Mouse (Mus musculus) urinary bladder, postnatal 25 days (tissue): Measurements from ENCODE around the gene Hepacam2.
"Not testable (repeated sequence)": the region's sequence is repeated elsewhere in the genome, so short reads cannot be mapped to it uniquely, and the experiment has no call there.

ENCODE experiments used
- DNase-seq: peaks from one replicate; pipeline ENCODE4 v3.0.0; 2022; ENCODE audit warnings: low spot score

The Hepacam2 gene

DNA sequence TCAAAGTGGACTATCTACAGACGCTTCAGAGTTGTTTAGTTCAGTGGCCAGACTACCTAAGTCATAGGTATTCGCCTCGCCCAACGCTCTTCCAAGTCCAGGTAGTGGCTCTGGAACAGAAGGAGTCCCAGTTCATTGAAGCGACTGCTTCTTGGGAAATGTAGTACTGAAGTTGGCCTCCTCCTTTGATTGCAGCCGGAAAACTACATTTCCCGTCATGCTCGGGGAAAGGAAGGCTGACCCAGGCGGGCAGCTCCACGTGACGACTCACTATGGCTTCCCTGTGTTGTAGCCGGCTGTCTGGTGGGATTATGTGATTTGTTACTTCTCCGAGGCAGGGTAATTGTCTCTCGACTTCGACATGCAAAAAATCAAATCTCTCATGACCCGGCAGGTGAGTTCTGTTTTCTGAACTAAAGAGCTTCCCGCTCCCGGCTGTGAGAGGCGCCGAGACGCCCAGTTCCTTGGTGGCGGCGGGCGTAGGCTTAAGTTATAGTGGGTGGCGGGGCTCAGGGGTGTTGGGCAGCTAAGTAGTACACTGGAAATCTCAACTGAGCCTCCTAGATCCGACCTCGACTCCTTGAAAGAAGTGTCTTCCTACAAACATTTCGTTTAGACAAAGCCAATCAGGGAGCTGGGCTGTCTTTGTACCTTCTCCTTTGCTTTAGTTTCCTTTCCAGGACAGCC lies at the start of gene Hepacam2, which contains the start of gene Vps50:
TSS of gene Hepacam2 (minus strand) at position 137 of the 687 bp plus-strand sequence.
TSS of gene Vps50 (plus strand) at position 221 of the 687 bp plus-strand sequence.
- DNase-seq: peak; percentile 77

DNA sequence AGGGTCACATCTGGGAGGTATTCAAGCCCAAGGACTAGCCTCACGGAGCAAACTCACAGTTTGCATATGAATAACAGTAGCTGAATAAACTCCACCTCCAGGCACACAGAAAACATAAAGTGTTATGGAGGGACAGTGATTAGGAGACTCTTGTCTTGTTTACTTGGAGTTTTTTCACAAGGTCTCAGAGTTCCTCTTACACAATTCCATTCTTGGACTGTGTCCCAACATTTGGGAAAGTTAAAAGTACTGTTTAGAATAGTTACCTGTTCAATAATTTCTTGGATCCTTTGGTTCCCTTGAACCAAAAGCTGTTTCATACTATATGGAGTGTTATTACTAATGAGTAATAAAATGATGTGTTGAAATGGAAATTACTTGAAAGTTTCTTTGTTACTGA lies 46.9 kb upstream of the Hepacam2 start:
- no peak for DNase-seq

DNA sequence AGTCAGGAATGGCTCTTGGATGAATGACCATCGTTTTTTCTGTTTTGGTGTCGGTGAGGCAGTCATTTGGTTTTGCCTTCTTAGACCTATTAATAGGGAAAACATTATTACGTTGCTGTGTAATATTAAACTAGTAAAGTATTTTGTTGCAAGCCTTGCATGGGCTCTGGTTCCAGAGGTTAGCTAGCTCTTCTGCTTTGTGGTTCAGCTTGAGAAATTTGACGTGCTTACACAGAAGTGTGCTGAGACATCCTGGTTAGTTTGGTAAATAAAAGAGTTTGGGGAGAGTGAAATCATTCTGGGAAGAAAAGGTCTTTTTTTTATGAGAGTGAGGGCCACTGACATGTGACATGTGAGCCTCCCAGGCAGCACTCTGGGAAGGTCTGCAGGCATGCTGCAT lies 45.8 kb upstream of the Hepacam2 start:
- DNase-seq: no peak

DNA sequence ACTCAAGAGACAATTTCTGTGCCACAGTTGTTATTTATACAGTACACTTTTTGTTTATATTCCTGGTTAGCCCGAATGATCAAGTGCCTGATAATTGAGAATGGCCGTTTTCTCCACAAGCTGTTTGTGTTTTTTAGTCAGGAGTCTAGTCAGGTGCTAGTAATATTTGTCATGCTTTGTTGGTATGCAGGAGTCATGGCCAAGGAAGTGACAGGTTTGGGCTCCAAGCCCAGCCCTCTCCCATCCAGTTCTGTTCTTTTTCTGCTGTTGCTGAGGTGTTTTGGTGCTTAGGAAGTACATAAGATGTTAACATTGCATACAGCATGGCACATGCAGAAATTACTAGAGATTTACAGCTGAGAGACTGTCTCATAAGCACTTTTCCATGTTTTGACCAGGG lies 41.4 kb upstream of the Hepacam2 start:
- DNase-seq: no peak

DNA sequence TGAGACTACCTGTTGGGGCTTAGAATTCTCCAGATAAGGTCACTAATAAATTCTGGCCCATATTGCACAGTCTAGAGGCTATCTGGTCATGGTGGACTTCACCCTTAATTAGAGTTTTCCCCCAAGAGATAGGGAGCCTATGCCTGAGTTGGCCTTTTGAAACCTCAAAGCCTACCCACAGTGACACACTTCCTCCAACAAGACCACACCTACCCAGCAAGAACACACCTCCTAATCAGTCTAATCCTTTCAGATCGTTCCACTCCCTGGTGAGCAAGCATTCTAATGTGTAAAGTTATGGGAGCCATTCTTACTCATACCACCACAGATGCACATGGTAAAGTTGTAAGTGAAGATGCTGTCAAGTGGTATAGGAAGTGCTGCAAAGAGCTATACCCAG lies 38.0 kb upstream of the Hepacam2 start:
- no peak for DNase-seq

DNA sequence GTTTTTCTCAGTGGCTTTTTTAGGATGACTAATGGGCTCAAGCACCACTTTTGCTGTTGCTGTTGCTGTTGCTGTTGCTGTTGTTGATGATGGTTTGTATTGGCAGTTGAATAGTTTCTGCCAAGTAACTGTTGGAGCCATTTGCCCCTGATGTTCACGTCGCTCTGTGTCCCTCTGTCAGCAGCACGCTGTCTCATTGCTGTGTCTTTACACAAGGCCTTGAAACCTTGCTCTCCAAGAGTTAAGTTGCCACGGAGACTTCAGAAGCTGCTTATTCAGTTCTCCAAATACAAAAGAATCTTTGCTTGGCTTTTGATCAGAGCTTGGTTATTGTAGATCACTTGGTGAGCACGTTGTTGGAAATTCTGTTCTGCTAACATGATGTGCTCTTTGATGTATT lies 33.3 kb upstream of the Hepacam2 start:
- no peak for DNase-seq

DNA sequence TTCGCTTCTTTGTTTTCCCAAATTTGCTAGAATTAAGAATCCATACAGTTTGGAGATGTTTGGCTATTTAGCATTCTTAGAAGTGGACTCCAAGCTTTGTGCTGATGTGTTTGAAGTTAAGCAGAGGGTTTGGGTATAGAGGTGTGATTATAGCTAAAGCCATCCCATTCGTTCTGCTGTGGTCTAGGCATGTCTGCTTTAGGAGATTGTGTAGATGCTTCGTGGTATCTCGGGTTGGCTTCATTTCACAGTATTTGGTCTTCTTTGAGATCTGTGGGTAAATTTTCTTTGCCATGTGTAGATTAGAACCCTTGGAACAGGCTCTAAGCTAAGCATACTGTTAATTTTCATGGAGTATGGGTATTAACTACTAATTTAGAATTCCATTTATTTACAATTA lies 30.1 kb upstream of the Hepacam2 start:
- DNase-seq: no peak

DNA sequence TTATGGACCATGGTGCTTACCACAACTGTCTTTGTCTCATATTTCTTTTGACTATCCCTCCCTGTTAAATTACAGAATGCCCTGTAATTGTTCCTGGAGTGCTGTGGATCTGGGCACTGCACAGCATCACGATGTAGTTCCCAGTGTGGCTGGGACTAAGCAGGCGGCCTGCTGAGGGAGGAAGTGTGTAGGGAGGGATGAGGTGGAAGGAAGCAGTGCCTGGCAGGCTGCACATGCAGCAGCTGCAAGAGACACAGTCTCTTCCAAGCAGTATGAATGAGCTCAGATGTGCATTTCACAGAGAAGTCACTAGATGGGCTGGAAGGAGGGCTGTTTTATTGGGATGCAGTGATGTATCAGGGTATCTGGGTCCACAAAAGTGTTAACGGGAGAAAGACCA lies 14.5 kb upstream of the Hepacam2 start:
- no peak for DNase-seq

DNA sequence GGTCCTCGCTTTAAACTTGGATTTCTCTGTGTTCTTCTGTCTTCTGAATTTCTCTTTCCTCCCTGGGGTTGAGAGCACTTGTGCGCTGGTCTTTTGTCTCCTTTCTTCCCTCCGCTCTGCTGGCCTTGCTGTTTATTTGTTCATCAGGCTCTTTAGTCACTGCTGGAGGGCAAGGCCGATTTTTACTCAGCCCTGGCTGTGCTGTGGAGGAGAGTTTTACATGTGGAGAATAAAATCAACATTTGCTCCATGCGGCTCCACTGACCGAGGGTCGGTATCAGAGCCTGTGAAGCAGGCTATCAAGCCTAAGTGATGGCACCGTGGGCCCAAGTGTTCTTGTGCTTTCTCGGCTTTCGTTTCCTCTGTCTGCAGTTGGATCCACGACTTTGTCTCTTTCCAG lies 13.5 kb upstream of the Hepacam2 start:
- no peak for DNase-seq

DNA sequence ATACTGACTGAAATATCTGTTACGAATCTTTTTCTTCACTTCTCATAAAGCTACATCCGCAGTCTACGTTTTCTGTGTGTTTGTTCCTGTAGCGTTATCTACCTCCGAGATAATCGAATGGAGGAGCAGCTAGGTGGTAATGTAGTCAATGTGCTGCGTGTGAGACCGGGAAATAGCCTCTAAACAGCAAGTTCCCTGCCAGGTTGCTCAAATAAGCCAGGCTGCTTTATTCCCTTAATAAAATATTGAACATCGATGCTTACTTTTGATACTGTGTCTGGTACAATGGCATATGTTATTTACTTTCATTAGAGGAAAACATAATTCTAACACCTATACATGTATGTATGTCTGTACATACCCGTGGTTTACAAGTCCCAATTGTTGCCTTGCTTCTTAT lies 13.0 kb upstream of the Hepacam2 start:
- DNase-seq: no peak

DNA sequence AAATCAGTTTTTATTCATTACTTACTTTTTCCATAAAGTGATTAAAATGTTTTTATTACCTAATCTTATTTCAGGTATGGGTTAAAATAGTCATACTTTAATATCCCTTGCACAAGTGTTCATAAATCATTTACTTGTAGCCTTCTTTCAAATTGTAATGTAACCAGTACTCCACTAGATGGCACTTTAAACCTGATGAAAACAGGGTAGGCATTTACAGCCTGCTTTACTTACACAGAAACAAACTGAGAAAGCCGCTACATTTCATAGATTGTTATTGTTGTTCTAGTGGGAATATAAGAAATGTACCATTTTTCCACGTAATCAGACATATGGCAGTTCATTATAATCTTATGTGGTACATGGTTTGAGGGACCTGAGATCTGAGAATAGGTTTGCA lies 11.7 kb upstream of the Hepacam2 start:
- DNase-seq: no peak

DNA sequence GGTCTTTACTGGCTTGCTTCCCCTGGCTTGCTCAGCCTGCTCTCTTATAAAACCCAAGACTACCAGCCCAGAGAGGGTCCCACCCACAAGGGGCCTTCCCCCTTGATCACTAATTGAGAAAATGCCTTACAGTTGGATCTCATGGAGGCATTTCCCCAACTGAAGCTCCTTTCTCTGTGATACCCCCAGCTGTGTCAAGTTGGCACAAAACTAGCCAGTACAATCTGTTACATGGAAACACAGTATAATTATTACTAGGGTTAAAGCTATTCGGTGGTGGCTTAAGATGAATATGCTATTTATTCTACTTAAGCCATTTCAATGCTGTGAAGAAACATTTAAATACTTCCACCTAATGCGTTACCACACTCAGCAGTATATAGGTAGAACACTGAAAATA lies 10.1 kb upstream of the Hepacam2 start:
- not testable (repeated sequence) for DNase-seq

DNA sequence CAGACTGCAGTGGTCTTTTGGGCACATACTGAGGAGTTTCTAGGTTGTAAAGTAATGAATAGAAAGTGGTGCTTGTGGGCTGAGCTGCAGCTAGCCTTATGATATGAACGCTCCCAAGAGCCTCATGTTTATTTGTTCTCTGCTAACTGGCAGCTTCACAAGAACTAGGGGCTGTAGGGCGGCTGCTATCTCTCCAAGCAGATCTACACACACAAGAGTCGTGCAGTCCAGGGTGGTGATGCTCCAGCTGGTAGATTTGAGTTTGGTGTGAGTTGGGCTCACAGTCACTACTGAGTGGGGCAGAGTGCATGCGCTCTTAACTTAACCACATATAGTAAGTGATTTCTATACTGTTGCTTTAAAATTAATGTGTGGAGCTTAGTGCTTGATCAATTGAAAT lies 9.0 kb upstream of the Hepacam2 start:
- DNase-seq: no peak

DNA sequence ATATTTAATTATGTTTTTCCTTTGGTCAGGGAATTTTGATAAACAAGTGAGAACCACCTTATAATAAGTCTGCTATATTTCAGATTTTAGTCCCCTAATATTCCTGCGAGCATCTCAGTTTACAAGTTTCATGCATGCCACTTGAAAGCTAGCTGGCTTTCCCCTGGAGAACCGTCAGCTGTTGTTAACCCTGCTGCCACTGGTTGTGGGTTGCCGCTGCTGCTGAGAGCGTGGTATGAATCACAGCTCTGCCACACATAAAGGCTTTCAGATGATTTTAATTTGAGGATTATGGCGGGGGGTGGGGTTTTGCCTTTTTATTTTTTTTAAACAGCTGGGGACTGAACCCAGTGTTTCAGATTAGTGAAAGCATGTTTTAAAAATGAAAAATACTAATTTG lies 7.2 kb upstream of the Hepacam2 start:
- DNase-seq: no peak

DNA sequence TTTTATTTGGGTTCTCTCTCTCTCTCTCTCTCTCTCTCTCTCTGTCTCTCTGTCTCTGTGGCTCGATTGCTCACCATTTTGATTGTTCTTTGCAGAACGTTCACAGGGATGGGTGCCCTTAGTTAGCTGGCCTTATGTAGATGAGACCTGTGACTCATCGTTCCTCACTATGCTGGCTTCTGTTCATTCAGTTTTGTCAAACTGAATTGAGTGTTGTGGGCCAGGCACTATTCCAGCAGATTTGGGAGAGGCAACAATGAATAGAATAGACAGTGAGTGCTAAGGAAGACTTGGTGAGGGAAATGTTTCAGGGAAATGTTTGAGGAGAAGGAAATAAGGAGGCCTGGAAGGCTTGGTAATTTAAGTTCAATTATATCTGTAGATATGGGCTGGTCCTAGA lies 2.2 kb upstream of the Hepacam2 start:
- no peak for DNase-seq

DNA sequence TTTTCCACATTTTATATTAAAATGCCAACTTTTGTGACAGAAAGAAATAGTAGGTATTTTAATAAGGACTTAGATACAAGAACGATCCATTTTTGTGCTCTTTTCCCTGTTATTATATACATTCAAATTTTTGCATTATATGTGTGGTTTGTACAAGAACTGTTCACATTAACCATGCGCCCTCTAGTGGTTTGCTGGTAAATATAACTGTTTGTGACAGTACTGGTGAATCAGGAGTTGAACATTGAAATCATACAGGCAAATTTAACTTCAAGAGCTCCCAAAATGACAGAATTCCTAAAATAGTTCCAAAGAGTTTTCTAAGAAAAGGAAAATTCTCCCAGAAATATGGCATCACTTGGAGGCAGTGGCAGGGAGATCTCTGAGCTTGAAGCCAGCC lies 1.9 kb downstream of the Hepacam2 start:
- peak; percentile 42 for DNase-seq

DNA sequence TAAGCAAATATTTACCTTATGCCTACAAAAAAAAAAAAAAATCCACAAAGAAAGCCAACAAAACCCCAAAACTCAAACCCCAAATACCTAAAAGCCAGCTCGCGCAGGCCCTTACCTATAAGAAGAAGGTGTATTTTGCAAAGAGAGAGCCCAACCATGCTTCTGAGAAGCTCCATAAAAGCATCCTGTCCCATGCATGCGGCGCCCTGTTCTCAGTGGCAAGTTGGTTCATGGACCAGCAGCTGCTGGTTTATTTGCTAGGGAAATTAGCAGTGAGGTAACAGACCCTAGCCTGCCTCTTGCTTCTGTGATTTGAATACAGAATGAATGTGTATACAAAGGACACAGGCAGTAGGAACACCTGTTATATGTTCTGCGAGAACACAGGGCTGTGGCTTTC lies 3.8 kb downstream of the Hepacam2 start:
- DNase-seq: no peak

DNA sequence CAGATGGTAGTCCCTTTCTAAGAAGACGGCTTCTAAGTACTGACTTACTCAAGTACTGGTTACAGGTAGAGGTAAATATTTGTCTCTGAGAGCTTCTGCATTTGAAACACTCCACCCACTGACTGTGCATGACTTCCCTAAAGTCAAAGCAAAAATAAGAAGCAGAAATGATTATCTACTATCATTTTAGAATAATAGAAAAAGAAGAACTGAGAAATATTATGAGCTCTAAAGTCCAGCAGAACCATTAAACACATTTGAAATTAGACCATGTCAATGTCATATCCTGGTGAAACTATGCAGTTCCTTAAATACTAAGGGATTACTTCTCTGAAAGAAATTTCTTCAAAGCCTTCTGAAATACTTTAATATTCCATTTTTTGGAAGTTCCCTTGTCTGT lies 10.7 kb downstream of the Hepacam2 start:
- DNase-seq: no peak

DNA sequence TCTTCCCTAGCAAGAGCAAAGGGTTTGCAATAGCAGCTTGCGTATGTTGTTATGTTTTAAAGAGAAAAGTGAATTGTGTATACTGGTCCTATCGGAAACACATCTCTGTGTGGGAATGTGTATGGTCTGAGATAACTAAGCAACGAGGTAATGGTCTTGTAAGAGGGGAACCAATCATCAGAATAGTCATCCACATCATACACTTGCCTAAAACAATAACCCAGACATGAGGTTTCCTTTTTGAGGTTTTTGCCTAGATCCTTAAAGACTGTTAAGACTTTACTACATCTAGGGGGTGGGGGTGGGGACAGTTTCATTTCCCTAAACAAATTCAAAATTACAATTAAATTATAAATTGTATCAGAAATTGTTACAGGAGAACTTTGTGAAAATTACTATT lies 13.0 kb downstream of the Hepacam2 start:
- no peak for DNase-seq

DNA sequence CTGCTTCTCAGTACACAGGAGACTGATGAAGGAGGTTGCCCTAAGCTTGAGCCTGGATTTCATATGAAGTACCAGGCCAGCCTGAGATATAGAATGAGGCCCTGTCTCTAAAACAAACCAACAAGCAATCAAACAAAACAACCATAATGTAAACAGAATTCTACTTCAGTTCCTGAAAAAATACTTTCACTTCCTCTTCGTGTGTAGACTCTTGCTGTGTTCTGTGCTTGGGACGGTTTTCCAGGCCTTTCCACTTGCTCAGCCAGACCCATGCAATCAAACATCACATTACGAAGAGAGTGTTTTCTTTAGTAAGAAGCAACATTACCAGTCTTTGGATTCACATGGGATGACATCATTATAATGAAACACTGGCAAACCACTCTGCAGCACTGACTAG lies 16.4 kb downstream of the Hepacam2 start:
- no peak for DNase-seq

DNA sequence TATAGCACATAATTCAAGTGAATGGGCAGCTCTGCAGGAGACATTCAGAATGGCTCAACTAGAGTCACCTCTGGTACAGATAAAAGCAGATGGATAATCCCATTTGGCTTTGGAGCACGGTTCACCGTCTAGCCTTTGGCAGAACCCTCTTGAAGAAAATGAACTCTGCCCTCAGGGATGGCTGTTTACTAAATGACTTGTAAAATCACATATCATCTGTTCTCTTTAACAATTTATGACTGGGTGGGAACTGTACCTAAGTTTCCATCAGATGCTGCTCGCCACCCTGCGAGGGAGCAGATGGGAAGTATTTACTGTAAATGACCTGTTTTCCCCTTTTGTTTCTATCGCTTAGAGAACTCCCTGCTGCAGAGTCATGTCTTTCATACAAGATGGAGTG lies 18.2 kb downstream of the Hepacam2 start:
- no peak for DNase-seq

DNA sequence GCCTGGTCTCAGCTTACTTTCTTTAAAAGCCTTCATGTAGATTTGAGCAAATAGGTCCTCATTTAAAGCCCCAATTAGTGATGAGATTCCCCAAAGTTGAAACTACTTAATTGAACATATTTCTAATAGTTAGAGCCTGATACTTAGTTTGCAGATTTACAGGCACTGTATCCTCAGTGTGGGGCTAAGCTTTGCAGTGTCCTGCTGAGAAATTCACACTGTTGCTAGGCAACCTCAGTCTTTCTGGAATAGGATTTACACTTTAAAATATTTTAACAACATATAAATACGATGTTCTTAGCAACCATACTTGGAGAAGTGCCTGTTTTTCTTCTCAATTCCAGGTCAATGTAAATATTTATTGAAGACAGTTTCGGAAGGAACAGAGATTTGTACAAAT lies 21.8 kb downstream of the Hepacam2 start:
- no peak for DNase-seq

DNA sequence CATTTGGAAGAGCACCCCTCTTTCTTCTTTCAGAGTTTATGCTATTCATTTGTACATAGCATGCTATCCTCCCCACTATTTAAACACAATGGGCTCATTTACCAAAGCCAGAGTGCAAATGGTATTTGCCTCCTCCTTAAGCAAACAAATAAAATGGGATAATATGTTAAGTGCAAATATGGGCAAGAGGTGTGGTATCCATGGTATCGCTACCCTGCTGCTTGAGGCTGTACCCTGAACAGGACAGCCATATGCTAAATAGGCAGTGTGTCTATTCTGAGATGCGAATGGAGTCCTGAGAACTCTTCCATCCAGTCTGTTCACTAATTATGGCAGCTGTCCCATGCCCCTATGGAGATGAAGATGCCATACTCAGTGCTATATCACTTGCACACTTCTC lies 27.4 kb downstream of the Hepacam2 start:
- no peak for DNase-seq

DNA sequence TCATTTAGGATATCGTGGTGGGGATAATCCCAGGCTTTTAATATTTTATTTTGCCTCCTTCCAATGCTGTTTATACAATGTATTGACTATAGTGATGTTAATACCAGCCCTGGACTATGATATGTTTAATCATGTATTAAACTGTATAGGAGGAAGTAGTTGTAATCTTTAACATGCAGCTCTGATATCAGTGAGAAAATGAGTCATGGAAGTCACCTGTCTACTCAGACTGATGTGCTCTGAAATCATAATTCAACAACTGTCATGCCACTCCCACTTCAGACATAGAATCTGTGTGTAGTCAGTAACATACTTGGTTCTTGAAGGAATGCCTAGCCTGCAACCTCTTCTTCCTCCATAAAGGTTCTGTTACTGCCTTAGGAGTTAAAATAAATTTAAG lies 29.5 kb downstream of the Hepacam2 start:
- no peak for DNase-seq

DNA sequence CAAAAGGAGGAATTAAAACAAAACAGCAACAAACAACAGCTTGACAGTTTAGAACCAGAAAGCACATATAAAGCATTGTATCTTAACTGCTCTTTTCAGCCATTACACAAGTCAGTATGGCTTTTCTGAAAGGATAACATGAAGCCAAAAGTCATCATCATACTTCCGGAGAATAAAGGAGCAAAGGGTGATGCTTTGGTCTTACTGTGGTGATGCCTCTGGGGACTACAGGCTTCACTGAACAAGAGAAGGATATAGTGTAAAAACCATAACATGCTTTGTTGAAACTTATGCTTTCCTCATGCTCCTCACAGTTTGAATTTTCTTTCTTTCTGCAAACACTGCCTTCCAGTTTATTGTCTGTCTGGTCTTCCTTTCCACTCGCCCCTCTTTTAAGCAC lies 34.5 kb downstream of the Hepacam2 start:
- DNase-seq: no peak
